Mouse (Mus musculus): ENCODE data around the gene Zdhhc4. TPM values are rescaled to one million over a fixed set of nuclear protein-coding genes. Genes with fewer than 3 reads are reported as not detected.
A peak's percentile ranks its signal among the peaks of the same experiment; 100 is the strongest.

Gene Zdhhc4
- polyA plus RNA-seq, 1 experiment from 2014 or later: 73.5 TPM

- 29% methylated on average over 8 of the region's 8 CpGs for WGBS
- Histone ChIP-seq H3K4me3 (ENCODE audit: low read depth, low read length) (peak overlapping the region; percentile 86), H3K9ac (ENCODE audit: low read length) (peak overlapping the region; percentile 84), H3K36me3 (ENCODE audit: control insufficient read depth, insufficient read depth, low read length) (peaks cover 5% of the 10 kb centered on the region), H3K27me3 (replicated peaks; ENCODE audit: control insufficient read depth, insufficient read depth, low read length) (no peaks in the 10 kb centered on the region), H3K9me3 (ENCODE audit: control insufficient read depth, low read length) (no peaks in the 10 kb centered on the region), H3K27ac (ENCODE audit: low read depth) (no peak overlapping the region), H3K4me1 (replicated peaks; ENCODE audit: control insufficient read depth, insufficient read depth, low read length) (peaks cover 6% of the 10 kb centered on the region), H3K4me2 (ENCODE audit: low read length) (peak overlapping the region; percentile 91)
- ATAC-seq (replicated peaks; ENCODE audit: low FRiP score, low TSS enrichment, low read depth) (no peak), DNase-seq (ENCODE audit: low spot score) (no peak)
Observed at GRCm38 (mm10) chr5:143268985-143269362, 60.1 kb downstream of the Zdhhc4 start.

GRCm38 (mm10) chr5:143266794-143267193 lies 62.3 kb downstream of the Zdhhc4 start:
- H3K9me3 ChIP-seq (ENCODE audit: control insufficient read depth, low read length): no peaks in the 10 kb centered on the region
- no peak overlapping the region for H3K9ac ChIP-seq (ENCODE audit: low read length)
- no peak overlapping the region for H3K4me3 ChIP-seq (ENCODE audit: low read depth, low read length)
- H3K36me3 ChIP-seq (ENCODE audit: control insufficient read depth, insufficient read depth, low read length): peaks cover 24% of the 10 kb centered on the region
- no peak overlapping the region for H3K27ac ChIP-seq (ENCODE audit: low read depth)
- no peak overlapping the region for H3K4me2 ChIP-seq (ENCODE audit: low read length)
- WGBS: 87% methylated on average over 6 of the region's 6 CpGs
- ATAC-seq (replicated peaks; ENCODE audit: low FRiP score, low TSS enrichment, low read depth): no peak
- no peak for DNase-seq (ENCODE audit: low spot score)
- no peaks in the 10 kb centered on the region for H3K27me3 ChIP-seq (replicated peaks; ENCODE audit: control insufficient read depth, insufficient read depth, low read length)
- peaks cover 6% of the 10 kb centered on the region for H3K4me1 ChIP-seq (replicated peaks; ENCODE audit: control insufficient read depth, insufficient read depth, low read length)

Other genes starting within 250 kb of the Zdhhc4 start
- 31.0 and 32.0 TPM in 2 replicates for gene Rnf216, start 216.3 kb downstream of the Zdhhc4 start, polyA plus RNA-seq (2014; fragmentation: Nextera tagmentation; extraction: Ambion mirVana)
- gene Olfr718-ps1, start 181.7 kb downstream of the Zdhhc4 start, polyA plus RNA-seq (2014; fragmentation: Nextera tagmentation; extraction: Ambion mirVana): not detected in 2 replicates
- gene Rbak, start 148.5 kb downstream of the Zdhhc4 start, polyA plus RNA-seq (2014; fragmentation: Nextera tagmentation; extraction: Ambion mirVana): 9.6 and 11.6 TPM in 2 replicates
- gene Spdye4b, start 148.2 kb downstream of the Zdhhc4 start, polyA plus RNA-seq (2014; fragmentation: Nextera tagmentation; extraction: Ambion mirVana): not detected in 2 replicates
- not detected in 2 replicates for gene Spdye4a, start 102.4 kb downstream of the Zdhhc4 start, polyA plus RNA-seq (2014; fragmentation: Nextera tagmentation; extraction: Ambion mirVana)
- gene Zfp12, start 94.1 kb downstream of the Zdhhc4 start, polyA plus RNA-seq (2014; fragmentation: Nextera tagmentation; extraction: Ambion mirVana): 14.0 and 16.6 TPM in 2 replicates
- gene Zfp316, start 59.2 kb downstream of the Zdhhc4 start, polyA plus RNA-seq (2014; fragmentation: Nextera tagmentation; extraction: Ambion mirVana): 1.2 and 2.0 TPM in 2 replicates
- gene Zfp853, start 35.6 kb downstream of the Zdhhc4 start, polyA plus RNA-seq (2014; fragmentation: Nextera tagmentation; extraction: Ambion mirVana): not detected in 2 replicates
- 35.7 and 37.5 TPM in 2 replicates for gene E130309D02Rik, start 13.9 kb downstream of the Zdhhc4 start, polyA plus RNA-seq (2014; fragmentation: Nextera tagmentation; extraction: Ambion mirVana)
- 0.28 and 0.30 TPM in 2 replicates for gene Grid2ip, start 28.1 kb upstream of the Zdhhc4 start, polyA plus RNA-seq (2014; fragmentation: Nextera tagmentation; extraction: Ambion mirVana)
- 311 and 337 TPM in 2 replicates for gene Kdelr2, start 74.6 kb upstream of the Zdhhc4 start, polyA plus RNA-seq (2014; fragmentation: Nextera tagmentation; extraction: Ambion mirVana)
- gene Daglb, start 135.3 kb upstream of the Zdhhc4 start, polyA plus RNA-seq (2014; fragmentation: Nextera tagmentation; extraction: Ambion mirVana): 9.3 and 10.3 TPM in 2 replicates
- 439 and 475 TPM in 2 replicates for gene Rac1, start 198.8 kb upstream of the Zdhhc4 start, polyA plus RNA-seq (2014; fragmentation: Nextera tagmentation; extraction: Ambion mirVana)

Data from intestine, embryonic 14.5 days (tissue).